Mouse (Mus musculus) G1E (cell line): ENCODE results near the gene Vsir.

Source experiments
- CTCF ChIP-seq: IDR thresholded peaks from 2 replicates; pipeline ENCODE4 v1.5.1; 2012; ENCODE audit warnings: low read depth, low read length, inconsistent platforms, mixed read lengths
- GATA2 ChIP-seq: IDR thresholded peaks from 2 replicates; pipeline ENCODE4 v1.6.1; 2012; ENCODE audit warnings: low read depth, low read length, inconsistent platforms, borderline replicate concordance
- TAL1 ChIP-seq: conservative IDR thresholded peaks from 2 replicates; pipeline ENCODE4 v1.6.1; 2012; ENCODE audit warnings: low read depth, low read length, inconsistent platforms, mixed read lengths

GRCm38 (mm10) chr10:60370601-60371061 lies 24.0 kb downstream of the Vsir start:
- TF ChIP-seq CTCF (no peak), GATA2 (no peak), TAL1 (no peak)
